Mouse (Mus musculus): ENCODE measurements at regions not wholly inside any gene's neighbourhood (a gene's known extent, or its start where the extent isn't known, plus 50 kb on each side); places are given as distances from the start of the nearest gene placed in this dataset.

DNA sequence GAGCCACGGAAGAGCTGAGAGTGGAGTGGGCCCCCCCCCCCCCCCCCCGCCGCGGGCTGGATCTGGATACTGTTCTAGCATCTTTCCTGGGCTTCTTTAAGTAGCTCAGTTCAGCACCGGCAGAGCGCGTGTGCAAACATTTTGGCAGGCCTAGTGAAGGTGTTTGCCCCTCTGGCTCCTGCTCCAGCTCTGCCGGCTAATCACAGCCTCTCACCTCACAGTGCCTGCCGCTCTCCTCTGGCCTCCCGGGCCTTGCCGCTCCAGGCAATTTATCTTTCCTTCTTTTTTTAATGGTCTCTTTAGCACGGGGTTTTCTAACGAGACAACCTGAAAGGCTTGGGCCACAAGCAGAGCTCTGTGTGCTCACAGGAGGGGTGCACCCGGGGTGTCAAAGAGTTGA, 115.7 kb downstream of the Cryba4 start:
- ATAC-seq (replicated peaks; ENCODE audit: low FRiP score) (no peak), DNase-seq (ENCODE audit: low spot score) (no peak)
- H3K9me3 ChIP-seq (ENCODE audit: control insufficient read depth, low read length) = no peaks in the 10 kb centered on the region
- H3K36me3 ChIP-seq (ENCODE audit: control insufficient read depth, insufficient read depth, low read length) = no peaks in the 10 kb centered on the region
- peaks cover 6% of the 10 kb centered on the region; the same call in 1 of the 2 replicates for H3K4me1 ChIP-seq (replicated peaks; ENCODE audit: control insufficient read depth, insufficient read depth, low read length)
- H3K9ac ChIP-seq (ENCODE audit: low read length) = no peak overlapping the region
- no peaks in the 10 kb centered on the region for H3K27me3 ChIP-seq (ENCODE audit: control insufficient read depth, insufficient read depth, low read length)
- no peak overlapping the region for H3K27ac ChIP-seq (ENCODE audit: low read depth, low read length)
- WGBS = 27% methylated on average over 13 of the region's 14 CpGs
- no peak overlapping the region for H3K4me2 ChIP-seq (ENCODE audit: low read depth, low read length, severe bottlenecking)
- no peak overlapping the region for H3K4me3 ChIP-seq (ENCODE audit: low read depth, low read length)

GRCm38 (mm10) chr5:112138246-112138645, 114.1 kb downstream of the Cryba4 start:
- DNase-seq (ENCODE audit: low spot score) = no peak
- Histone ChIP-seq H3K36me3 (ENCODE audit: control insufficient read depth, insufficient read depth, low read length) (no peaks in the 10 kb centered on the region), H3K9me3 (ENCODE audit: control insufficient read depth, low read length) (no peaks in the 10 kb centered on the region), H3K27ac (ENCODE audit: low read depth, low read length) (no peak overlapping the region), H3K4me2 (ENCODE audit: low read depth, low read length, severe bottlenecking) (no peak overlapping the region), H3K9ac (ENCODE audit: low read length) (no peak overlapping the region), H3K4me1 (replicated peaks; ENCODE audit: control insufficient read depth, insufficient read depth, low read length) (peaks cover 8% of the 10 kb centered on the region; the same call in 1 of the 2 replicates), H3K4me3 (ENCODE audit: low read depth, low read length) (no peak overlapping the region), H3K27me3 (ENCODE audit: control insufficient read depth, insufficient read depth, low read length) (no peaks in the 10 kb centered on the region)
- no peak for ATAC-seq (replicated peaks; ENCODE audit: low FRiP score)
- 88% methylated on average over 3 of the region's 3 CpGs for WGBS

- no peak for ATAC-seq (replicated peaks; ENCODE audit: low FRiP score)
- Histone ChIP-seq H3K36me3 (ENCODE audit: control insufficient read depth, insufficient read depth, low read length) (no peaks in the 10 kb centered on the region), H3K4me2 (ENCODE audit: low read depth, low read length, severe bottlenecking) (no peak overlapping the region), H3K9me3 (ENCODE audit: control insufficient read depth, low read length) (no peaks in the 10 kb centered on the region), H3K27ac (ENCODE audit: low read depth, low read length) (no peak overlapping the region), H3K9ac (ENCODE audit: low read length) (no peak overlapping the region), H3K4me3 (ENCODE audit: low read depth, low read length) (no peak overlapping the region), H3K27me3 (ENCODE audit: control insufficient read depth, insufficient read depth, low read length) (no peaks in the 10 kb centered on the region), H3K4me1 (replicated peaks; ENCODE audit: control insufficient read depth, insufficient read depth, low read length) (peaks cover 5% of the 10 kb centered on the region; the same call in 1 of the 2 replicates)
- 93% methylated on average over 3 of the region's 3 CpGs for WGBS
- no peak for DNase-seq (ENCODE audit: low spot score)
Measured at GRCm38 (mm10) chr5:112142731-112143130, 109.6 kb downstream of the Cryba4 start.

DNA sequence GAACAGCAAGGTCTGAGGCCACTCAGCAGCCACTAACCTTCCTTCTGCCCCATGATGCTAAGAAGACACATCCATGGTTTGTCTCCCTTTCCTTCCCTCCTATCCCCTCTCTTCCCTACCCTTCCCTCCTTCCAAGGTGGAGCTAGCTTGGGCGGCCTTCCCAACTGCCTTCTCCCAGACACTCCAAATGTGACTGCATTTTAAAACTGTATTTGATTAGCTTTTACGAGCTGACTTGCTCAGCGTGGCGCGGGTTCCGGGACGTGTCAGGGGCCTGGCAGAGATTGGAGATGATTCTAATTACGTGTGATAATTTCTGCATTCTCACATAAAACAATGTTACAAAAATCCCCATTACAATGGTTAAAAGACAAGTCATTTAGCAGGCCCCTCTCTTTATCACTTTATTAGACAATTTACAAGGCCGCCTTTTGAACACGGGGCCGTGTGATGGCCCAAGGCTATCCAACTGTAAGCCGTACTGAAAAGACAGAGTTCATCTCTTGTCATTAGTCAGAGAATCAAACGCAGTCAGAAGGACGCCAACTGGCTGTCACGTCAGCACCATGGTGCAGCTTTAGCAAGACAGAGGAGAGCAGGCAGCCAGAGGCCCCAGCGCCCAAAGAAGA, 108.2 kb downstream of the Cryba4 start:
- Histone ChIP-seq H3K4me1 (replicated peaks; ENCODE audit: control insufficient read depth, insufficient read depth, low read length) (peaks cover 5% of the 10 kb centered on the region; the same call in 1 of the 2 replicates), H3K36me3 (ENCODE audit: control insufficient read depth, insufficient read depth, low read length) (no peaks in the 10 kb centered on the region), H3K4me3 (ENCODE audit: low read depth, low read length) (no peak overlapping the region), H3K27ac (ENCODE audit: low read depth, low read length) (no peak overlapping the region), H3K27me3 (ENCODE audit: control insufficient read depth, insufficient read depth, low read length) (no peaks in the 10 kb centered on the region), H3K9ac (ENCODE audit: low read length) (no peak overlapping the region), H3K9me3 (ENCODE audit: control insufficient read depth, low read length) (no peaks in the 10 kb centered on the region), H3K4me2 (ENCODE audit: low read depth, low read length, severe bottlenecking) (no peak overlapping the region)
- no peak for DNase-seq (ENCODE audit: low spot score)
- WGBS = 91% methylated on average over 16 of the region's 16 CpGs
- ATAC-seq (replicated peaks; ENCODE audit: low FRiP score) = no peak

DNA sequence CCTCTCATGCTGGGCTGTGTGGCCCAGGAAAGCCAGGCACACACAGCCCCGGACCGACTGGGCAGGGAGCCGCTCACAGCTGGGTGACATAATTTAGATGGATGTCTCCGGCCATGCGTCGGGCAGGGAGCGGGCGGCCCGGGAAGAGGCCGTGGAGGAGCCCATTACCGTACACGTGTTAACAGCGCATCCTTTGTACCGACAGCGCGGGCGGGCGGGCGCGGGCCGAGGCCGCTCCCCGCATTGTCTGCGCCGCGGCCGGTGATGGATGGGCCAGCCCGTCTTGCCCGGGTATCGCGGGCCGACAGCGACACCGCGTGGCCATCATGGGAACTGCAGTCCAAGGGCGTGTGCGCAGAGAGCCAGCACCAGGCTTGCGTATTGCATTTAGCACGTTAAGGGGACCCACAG, 98.6 kb downstream of the Cryba4 start:
- no peaks in the 10 kb centered on the region for H3K4me1 ChIP-seq (replicated peaks; ENCODE audit: control insufficient read depth, insufficient read depth, low read length)
- H3K4me3 ChIP-seq (ENCODE audit: low read depth, low read length) = peak overlapping the region; percentile 6; the same call in 1 of the 2 replicates
- no peaks in the 10 kb centered on the region for H3K9me3 ChIP-seq (ENCODE audit: control insufficient read depth, low read length)
- H3K9ac ChIP-seq (ENCODE audit: low read length) = peak overlapping the region; percentile 27
- ATAC-seq (replicated peaks; ENCODE audit: low FRiP score) (peak; percentile 87), DNase-seq (ENCODE audit: low spot score) (peak; percentile 94)
- H3K4me2 ChIP-seq (ENCODE audit: low read depth, low read length, severe bottlenecking) = peak overlapping the region; percentile 44
- whole genome bisulfite sequencing = under 1% methylated on average over 37 of the region's 39 CpGs
- no peak overlapping the region for H3K27ac ChIP-seq (ENCODE audit: low read depth, low read length)
- H3K36me3 ChIP-seq (ENCODE audit: control insufficient read depth, insufficient read depth, low read length) = no peaks in the 10 kb centered on the region
- H3K27me3 ChIP-seq (ENCODE audit: control insufficient read depth, insufficient read depth, low read length) = peaks cover 11% of the 10 kb centered on the region

DNA sequence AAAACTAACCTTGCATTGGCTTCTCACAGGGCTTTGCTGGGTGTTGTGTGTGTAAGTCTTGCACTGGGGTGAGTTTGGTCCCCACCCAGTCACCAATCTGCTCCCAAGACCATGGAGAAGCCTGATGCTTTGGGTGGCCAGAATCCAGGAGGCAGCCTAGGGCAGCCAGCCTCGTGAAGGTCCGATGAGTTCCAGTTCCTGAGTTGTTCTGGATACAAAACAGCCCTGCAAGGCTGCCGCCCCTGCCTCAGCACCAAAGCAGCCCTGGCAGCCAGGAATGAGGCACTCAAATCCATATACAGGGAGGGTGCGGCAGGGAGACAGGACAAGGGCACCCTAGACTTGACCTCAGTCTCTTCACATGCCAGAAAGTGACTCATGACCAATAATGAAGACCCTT, 97.7 kb downstream of the Cryba4 start:
- ATAC-seq (replicated peaks; ENCODE audit: low FRiP score) (no peak), DNase-seq (ENCODE audit: low spot score) (no peak)
- H3K4me3 ChIP-seq (ENCODE audit: low read depth, low read length) = no peak overlapping the region
- no peak overlapping the region for H3K4me2 ChIP-seq (ENCODE audit: low read depth, low read length, severe bottlenecking)
- no peak overlapping the region for H3K9ac ChIP-seq (ENCODE audit: low read length)
- H3K36me3 ChIP-seq (ENCODE audit: control insufficient read depth, insufficient read depth, low read length) = no peaks in the 10 kb centered on the region
- H3K4me1 ChIP-seq (replicated peaks; ENCODE audit: control insufficient read depth, insufficient read depth, low read length) = no peaks in the 10 kb centered on the region
- WGBS = 68% methylated on average over 4 of the region's 4 CpGs
- no peaks in the 10 kb centered on the region for H3K9me3 ChIP-seq (ENCODE audit: control insufficient read depth, low read length)
- H3K27ac ChIP-seq (ENCODE audit: low read depth, low read length) = no peak overlapping the region
- H3K27me3 ChIP-seq (ENCODE audit: control insufficient read depth, insufficient read depth, low read length) = peaks cover 11% of the 10 kb centered on the region

DNA sequence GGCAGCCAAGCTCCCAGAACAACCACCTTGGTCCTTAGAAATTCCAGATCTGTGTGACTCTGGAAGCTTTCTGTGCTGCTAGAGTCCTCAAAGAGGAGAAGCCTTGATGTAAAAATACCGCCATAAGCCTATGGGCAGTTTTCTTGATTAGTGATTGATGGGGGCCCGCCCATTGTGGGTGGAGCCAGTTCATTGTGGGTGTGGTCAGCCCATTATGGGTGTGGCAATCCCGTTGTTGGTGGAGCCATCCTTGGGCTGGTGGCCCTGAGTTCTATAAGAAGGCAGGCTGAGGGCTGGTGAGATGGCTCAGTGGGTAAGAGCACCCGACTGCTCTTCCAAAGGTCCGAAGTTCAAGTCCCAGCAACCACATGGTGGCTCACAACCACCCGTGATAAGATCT, 97.3 kb downstream of the Cryba4 start:
- Histone ChIP-seq H3K9me3 (ENCODE audit: control insufficient read depth, low read length) (no peaks in the 10 kb centered on the region), H3K27ac (ENCODE audit: low read depth, low read length) (no peak overlapping the region), H3K27me3 (ENCODE audit: control insufficient read depth, insufficient read depth, low read length) (peaks cover 11% of the 10 kb centered on the region), H3K4me1 (replicated peaks; ENCODE audit: control insufficient read depth, insufficient read depth, low read length) (no peaks in the 10 kb centered on the region), H3K4me3 (ENCODE audit: low read depth, low read length) (no peak overlapping the region), H3K4me2 (ENCODE audit: low read depth, low read length, severe bottlenecking) (no peak overlapping the region), H3K9ac (ENCODE audit: low read length) (no peak overlapping the region), H3K36me3 (ENCODE audit: control insufficient read depth, insufficient read depth, low read length) (no peaks in the 10 kb centered on the region)
- ATAC-seq (replicated peaks; ENCODE audit: low FRiP score) (no peak), DNase-seq (ENCODE audit: low spot score) (no peak)
- WGBS = 77% methylated on average over 6 of the region's 6 CpGs

GRCm38 (mm10) chr5:112156005-112156404, 96.3 kb downstream of the Cryba4 start:
- Histone ChIP-seq H3K36me3 (ENCODE audit: control insufficient read depth, insufficient read depth, low read length) (no peaks in the 10 kb centered on the region), H3K27ac (ENCODE audit: low read depth, low read length) (no peak overlapping the region), H3K9me3 (ENCODE audit: control insufficient read depth, low read length) (no peaks in the 10 kb centered on the region), H3K4me3 (ENCODE audit: low read depth, low read length) (no peak overlapping the region), H3K4me1 (replicated peaks; ENCODE audit: control insufficient read depth, insufficient read depth, low read length) (no peaks in the 10 kb centered on the region), H3K9ac (ENCODE audit: low read length) (no peak overlapping the region), H3K27me3 (ENCODE audit: control insufficient read depth, insufficient read depth, low read length) (peaks cover 11% of the 10 kb centered on the region), H3K4me2 (ENCODE audit: low read depth, low read length, severe bottlenecking) (no peak overlapping the region)
- no peak for ATAC-seq (replicated peaks; ENCODE audit: low FRiP score)
- WGBS = 5% methylated on average over 1 of the region's 1 CpGs
- DNase-seq (ENCODE audit: low spot score) = no peak
